10 mouse cellular contexts compared by ENCODE assay signal in genomic region chr19:41258707-41259106, GRCm38 (mm10). TPM values are rescaled to one million over a fixed set of nuclear protein-coding genes. Genes with fewer than 3 reads are reported as not detected.
DNase-seq lines count a peak whose midpoint lies in the region; ATAC-seq lines count a peak whose summit lies in the region.
"Had no signal": no experiment of that assay in that cellular context is flagged by ENCODE, and none has a peak within 500 bp of the region (broad histone marks: within the 10 kb centered on the region; RNA-seq: fewer than 3 reads in every experiment).

No protein-coding gene starts in this region.

- no peak overlapping the region for H3K27ac ChIP-seq in limb, embryonic 11.5 days (replicated peaks; ENCODE audit: low read depth, low read length)
- H3K27ac ChIP-seq: embryonic facial prominence, embryonic 15.5 days; limb, embryonic 15.5 days had no signal

- no peaks in the 10 kb centered on the region for H3K36me3 ChIP-seq in limb, embryonic 11.5 days (ENCODE audit: control insufficient read depth, insufficient read depth, low read length)
- H3K36me3 ChIP-seq: embryonic facial prominence, embryonic 15.5 days had no signal

- H3K4me1 ChIP-seq in limb, embryonic 11.5 days (ENCODE audit: control insufficient read depth, insufficient read depth, low read length) = no peaks in the 10 kb centered on the region

- 40% methylated on average over 2 of the region's 2 CpGs for WGBS in limb, embryonic 11.5 days

- no peak overlapping the region for H3K4me2 ChIP-seq in limb, embryonic 11.5 days (ENCODE audit: low read depth, severe bottlenecking)
- H3K4me2 ChIP-seq: embryonic facial prominence, embryonic 15.5 days; limb, embryonic 15.5 days had no signal

- peak; percentile 24 for DNase-seq in heart, adult 8-10 months (ENCODE audit: low spot score)
- DNase-seq in heart, postnatal 25 days (ENCODE audit: low spot score) = no peak
- DNase-seq in 416B (ENCODE audit: low read depth) (peak; percentile 78), MEL-GATA-1-ER (ENCODE audit: extremely low read depth, low read depth) (peak; percentile 44)
- DNase-seq in embryo, embryonic 10 days (ENCODE audit: low spot score) = peak; percentile 68
- DNase-seq in limb, embryonic 11.5 days (ENCODE audit: low spot score) = peak; percentile 66
- peak; percentile 27 to 47 for DNase-seq in spleen, postnatal 14 days (ENCODE audit: low spot score in 2 of 2)
- no peak for DNase-seq in urinary bladder, adult 18-20 months (ENCODE audit: low spot score in 2 of 2)

- no peak for ATAC-seq in limb, embryonic 11.5 days (ENCODE audit: insufficient number of reproducible peaks, low FRiP score, low TSS enrichment, low read depth)

- no peaks in the 10 kb centered on the region for H3K9me3 ChIP-seq in limb, embryonic 11.5 days (ENCODE audit: control insufficient read depth, low read length)
- H3K9me3 ChIP-seq: embryonic facial prominence, embryonic 15.5 days; limb, embryonic 15.5 days had no signal

- intact Hi-C loops in heart, postnatal 25 days (cut with DNase I) = no loop called here

- no peak overlapping the region for H3K9ac ChIP-seq in limb, embryonic 11.5 days (ENCODE audit: low read length)
- H3K9ac ChIP-seq: embryonic facial prominence, embryonic 15.5 days; limb, embryonic 15.5 days had no signal

- H3K27me3 ChIP-seq in limb, embryonic 11.5 days (ENCODE audit: control insufficient read depth, insufficient read depth, low read length) = no peaks in the 10 kb centered on the region
- H3K27me3 ChIP-seq: embryonic facial prominence, embryonic 15.5 days; limb, embryonic 15.5 days had no signal

- H3K4me3 ChIP-seq in limb, embryonic 11.5 days (ENCODE audit: low read depth, low read length) = no peak overlapping the region
- H3K4me3 ChIP-seq: embryonic facial prominence, embryonic 15.5 days; limb, embryonic 15.5 days had no signal

RNA-seq across cellular contexts. Expression of gene Tm9sf3, which starts 5.1 kb away (rescaled TPM):
- total RNA-seq in heart, adult 8-10 months (2022) = 10 to 100 TPM; 65.2 to 73.0 (median 67.7) TPM
- 10 to 100 TPM; 72.5 to 82.2 TPM for total RNA-seq in heart, postnatal 25 days (2021)
- polyA plus RNA-seq in limb, embryonic 11.5 days (2014; fragmentation: Nextera tagmentation; extraction: Ambion mirVana) = 132 and 139 TPM in 2 replicates

RNA-seq across cellular contexts. Expression of gene Tll2, which starts 52.1 kb away (rescaled TPM):
- 1 to 10 TPM in 1 of 4 experiments, under 1 TPM in 3; 0.12 to 1.0 (median 0.46) TPM for total RNA-seq in heart, adult 8-10 months (2022)
- total RNA-seq in heart, postnatal 25 days (2021) = under 1 TPM; 0.50 to 0.70 TPM
- 0.07 TPM in 1 of 2 replicates, not detected in the other for polyA plus RNA-seq in limb, embryonic 11.5 days (2014; fragmentation: Nextera tagmentation; extraction: Ambion mirVana)

Comparison
In these comparisons a context has a peak if more than half of its experiments do, and no peak if none do; other contexts are left out.
1. DNase-seq: peak in heart, adult 8-10 months (single experiment), 416B (single experiment), MEL-GATA-1-ER (single experiment), embryo, embryonic 10 days (single experiment), limb, embryonic 11.5 days (single experiment) and spleen, postnatal 14 days (2 of 2); none in heart, postnatal 25 days (single experiment) and urinary bladder, adult 18-20 months (0 of 2).